Mouse (Mus musculus): Measurements from ENCODE around the gene Cpm. TPM values are rescaled to one million over a fixed set of nuclear protein-coding genes. Genes with fewer than 3 reads are reported as not detected.

Gene Cpm
- polyA plus RNA-seq, 1 experiment: 6.7 TPM

DNA sequence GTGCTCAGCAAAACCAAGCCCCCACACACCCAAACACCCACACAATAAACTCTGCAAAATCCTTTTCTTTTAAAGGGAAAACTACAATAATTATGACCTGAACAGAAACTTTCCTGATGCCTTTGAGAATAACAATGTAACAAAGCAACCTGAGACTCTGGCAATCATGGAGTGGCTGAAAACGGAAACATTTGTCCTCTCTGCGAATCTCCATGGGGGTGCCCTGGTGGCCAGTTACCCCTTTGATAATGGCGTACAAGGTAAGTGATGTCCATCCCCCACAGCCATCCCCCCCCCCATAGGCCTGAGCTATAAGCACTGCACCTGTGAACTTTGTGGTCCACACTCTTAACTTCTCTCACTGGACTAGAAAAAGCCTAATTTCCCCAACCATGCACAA lies 40.8 kb downstream of the Cpm start:
- Histone ChIP-seq H3K27ac (ENCODE audit: insufficient read depth, low read length) (no peak overlapping the region), H3K4me3 (ENCODE audit: low read depth, low read length) (no peak overlapping the region), H3K9me3 (replicated peaks; ENCODE audit: control insufficient read depth, insufficient read depth, low read length, poor library complexity, severe bottlenecking) (no peaks in the 10 kb centered on the region), H3K4me1 (ENCODE audit: control insufficient read depth, insufficient read depth, low read length) (no peaks in the 10 kb centered on the region), H3K27me3 (ENCODE audit: control insufficient read depth, insufficient read depth, low read length, poor library complexity, severe bottlenecking) (no peaks in the 10 kb centered on the region), H3K9ac (ENCODE audit: low read depth, poor library complexity, severe bottlenecking) (no peak overlapping the region), H3K36me3 (ENCODE audit: control insufficient read depth, insufficient read depth, low read length, poor library complexity, severe bottlenecking) (no peaks in the 10 kb centered on the region)
- TF ChIP-seq EP300 (IDR thresholded peaks at IDR 0.05; ENCODE audit: insufficient read depth, low read depth, low read length) (no peak), CTCF (IDR thresholded peaks at IDR 0.05; ENCODE audit: low read depth, low read length) (no peak), POLR2A (IDR thresholded peaks at IDR 0.05; ENCODE audit: insufficient read depth, low read length) (no peak)

DNA sequence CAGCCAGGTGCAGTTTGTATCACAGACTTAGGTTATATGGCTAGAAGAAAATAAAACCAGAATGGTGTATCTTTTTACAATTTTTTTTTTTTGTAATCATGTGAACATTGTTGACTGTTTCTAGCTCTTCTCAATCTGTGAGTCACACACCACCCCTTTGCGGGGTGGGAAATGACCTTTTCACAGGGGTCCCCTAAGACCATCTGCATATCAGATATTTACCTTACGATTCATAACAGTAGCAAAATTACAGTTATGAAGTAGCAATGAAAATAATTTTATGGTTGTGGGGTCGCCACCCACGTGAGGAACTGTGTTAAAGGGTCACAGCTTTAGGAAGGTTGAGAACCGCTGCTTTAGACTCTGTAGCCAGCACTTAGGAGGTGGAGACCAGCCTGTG lies 41.5 kb downstream of the Cpm start:
- H3K4me3 ChIP-seq (ENCODE audit: low read depth, low read length): no peak overlapping the region
- H3K36me3 ChIP-seq (ENCODE audit: control insufficient read depth, insufficient read depth, low read length, poor library complexity, severe bottlenecking): no peaks in the 10 kb centered on the region
- no peak overlapping the region for H3K9ac ChIP-seq (ENCODE audit: low read depth, poor library complexity, severe bottlenecking)
- H3K4me1 ChIP-seq (ENCODE audit: control insufficient read depth, insufficient read depth, low read length): peaks cover 2% of the 10 kb centered on the region
- H3K9me3 ChIP-seq (replicated peaks; ENCODE audit: control insufficient read depth, insufficient read depth, low read length, poor library complexity, severe bottlenecking): no peaks in the 10 kb centered on the region
- no peak for TF ChIP-seq EP300 (IDR thresholded peaks at IDR 0.05; ENCODE audit: insufficient read depth, low read depth, low read length)
- no peak for TF ChIP-seq CTCF (IDR thresholded peaks at IDR 0.05; ENCODE audit: low read depth, low read length)
- TF ChIP-seq POLR2A (IDR thresholded peaks at IDR 0.05; ENCODE audit: insufficient read depth, low read length): no peak
- no peak overlapping the region for H3K27ac ChIP-seq (ENCODE audit: insufficient read depth, low read length)
- H3K27me3 ChIP-seq (ENCODE audit: control insufficient read depth, insufficient read depth, low read length, poor library complexity, severe bottlenecking): no peaks in the 10 kb centered on the region

GRCm38 (mm10) chr10:117671266-117671665 lies 42.0 kb downstream of the Cpm start:
- Histone ChIP-seq H3K27ac (ENCODE audit: insufficient read depth, low read length) (no peak overlapping the region), H3K4me1 (ENCODE audit: control insufficient read depth, insufficient read depth, low read length) (peaks cover 2% of the 10 kb centered on the region), H3K9ac (ENCODE audit: low read depth, poor library complexity, severe bottlenecking) (no peak overlapping the region), H3K27me3 (ENCODE audit: control insufficient read depth, insufficient read depth, low read length, poor library complexity, severe bottlenecking) (no peaks in the 10 kb centered on the region), H3K4me3 (ENCODE audit: low read depth, low read length) (no peak overlapping the region), H3K9me3 (replicated peaks; ENCODE audit: control insufficient read depth, insufficient read depth, low read length, poor library complexity, severe bottlenecking) (no peaks in the 10 kb centered on the region), H3K36me3 (ENCODE audit: control insufficient read depth, insufficient read depth, low read length, poor library complexity, severe bottlenecking) (no peaks in the 10 kb centered on the region)
- TF ChIP-seq EP300 (IDR thresholded peaks at IDR 0.05; ENCODE audit: insufficient read depth, low read depth, low read length): no peak
- TF ChIP-seq POLR2A (IDR thresholded peaks at IDR 0.05; ENCODE audit: insufficient read depth, low read length): no peak
- TF ChIP-seq CTCF (IDR thresholded peaks at IDR 0.05; ENCODE audit: low read depth, low read length): no peak

- no peaks in the 10 kb centered on the region for H3K36me3 ChIP-seq (ENCODE audit: control insufficient read depth, insufficient read depth, low read length, poor library complexity, severe bottlenecking)
- no peak overlapping the region for H3K27ac ChIP-seq (ENCODE audit: insufficient read depth, low read length)
- TF ChIP-seq EP300 (IDR thresholded peaks at IDR 0.05; ENCODE audit: insufficient read depth, low read depth, low read length) (no peak), POLR2A (IDR thresholded peaks at IDR 0.05; ENCODE audit: insufficient read depth, low read length) (no peak), CTCF (IDR thresholded peaks at IDR 0.05; ENCODE audit: low read depth, low read length) (no peak)
- no peaks in the 10 kb centered on the region for H3K9me3 ChIP-seq (replicated peaks; ENCODE audit: control insufficient read depth, insufficient read depth, low read length, poor library complexity, severe bottlenecking)
- no peak overlapping the region for H3K4me3 ChIP-seq (ENCODE audit: low read depth, low read length)
- peaks cover 2% of the 10 kb centered on the region for H3K4me1 ChIP-seq (ENCODE audit: control insufficient read depth, insufficient read depth, low read length)
- H3K27me3 ChIP-seq (ENCODE audit: control insufficient read depth, insufficient read depth, low read length, poor library complexity, severe bottlenecking): no peaks in the 10 kb centered on the region
- no peak overlapping the region for H3K9ac ChIP-seq (ENCODE audit: low read depth, poor library complexity, severe bottlenecking)
Measured at GRCm38 (mm10) chr10:117671930-117672666, 42.8 kb downstream of the Cpm start.

DNA sequence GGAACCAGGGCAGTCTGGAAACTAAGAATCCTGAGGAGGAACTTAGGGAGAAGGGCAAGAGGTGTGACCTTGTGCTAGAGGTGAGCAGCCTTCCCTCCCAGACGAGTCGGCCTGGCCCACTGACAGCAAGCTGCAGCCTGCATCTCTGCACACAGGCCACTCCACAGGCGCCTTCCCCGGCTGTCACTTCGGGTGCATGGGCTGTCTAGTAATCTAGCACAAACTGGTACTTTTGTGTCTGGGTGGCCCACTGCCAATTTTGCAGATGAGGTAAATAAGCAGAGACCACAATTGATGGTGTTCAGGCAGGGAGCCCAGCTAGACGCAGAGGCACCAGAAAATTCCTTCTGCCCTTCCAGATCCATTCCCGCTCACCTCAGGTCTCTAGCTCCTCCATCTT lies 43.4 kb downstream of the Cpm start:
- Histone ChIP-seq H3K4me3 (ENCODE audit: low read depth, low read length) (no peak overlapping the region), H3K27ac (ENCODE audit: insufficient read depth, low read length) (no peak overlapping the region), H3K36me3 (ENCODE audit: control insufficient read depth, insufficient read depth, low read length, poor library complexity, severe bottlenecking) (no peaks in the 10 kb centered on the region), H3K9me3 (replicated peaks; ENCODE audit: control insufficient read depth, insufficient read depth, low read length, poor library complexity, severe bottlenecking) (no peaks in the 10 kb centered on the region), H3K9ac (ENCODE audit: low read depth, poor library complexity, severe bottlenecking) (no peak overlapping the region), H3K27me3 (ENCODE audit: control insufficient read depth, insufficient read depth, low read length, poor library complexity, severe bottlenecking) (no peaks in the 10 kb centered on the region), H3K4me1 (ENCODE audit: control insufficient read depth, insufficient read depth, low read length) (peaks cover 2% of the 10 kb centered on the region)
- TF ChIP-seq CTCF (IDR thresholded peaks at IDR 0.05; ENCODE audit: low read depth, low read length) (no peak), EP300 (IDR thresholded peaks at IDR 0.05; ENCODE audit: insufficient read depth, low read depth, low read length) (no peak), POLR2A (IDR thresholded peaks at IDR 0.05; ENCODE audit: insufficient read depth, low read length) (no peak)

- Histone ChIP-seq H3K9ac (ENCODE audit: low read depth, poor library complexity, severe bottlenecking) (no peak overlapping the region), H3K27ac (ENCODE audit: insufficient read depth, low read length) (no peak overlapping the region), H3K27me3 (ENCODE audit: control insufficient read depth, insufficient read depth, low read length, poor library complexity, severe bottlenecking) (no peaks in the 10 kb centered on the region), H3K9me3 (replicated peaks; ENCODE audit: control insufficient read depth, insufficient read depth, low read length, poor library complexity, severe bottlenecking) (no peaks in the 10 kb centered on the region), H3K4me1 (ENCODE audit: control insufficient read depth, insufficient read depth, low read length) (peaks cover 2% of the 10 kb centered on the region), H3K4me3 (ENCODE audit: low read depth, low read length) (no peak overlapping the region), H3K36me3 (ENCODE audit: control insufficient read depth, insufficient read depth, low read length, poor library complexity, severe bottlenecking) (no peaks in the 10 kb centered on the region)
- TF ChIP-seq CTCF (IDR thresholded peaks at IDR 0.05; ENCODE audit: low read depth, low read length): no peak
- TF ChIP-seq EP300 (IDR thresholded peaks at IDR 0.05; ENCODE audit: insufficient read depth, low read depth, low read length): no peak
- no peak for TF ChIP-seq POLR2A (IDR thresholded peaks at IDR 0.05; ENCODE audit: insufficient read depth, low read length)
Measured at GRCm38 (mm10) chr10:117673913-117674312, 44.6 kb downstream of the Cpm start.

All from ES-Bruce4 (cell line).